Mouse (Mus musculus) left cerebral cortex, adult 2 months (tissue): ENCODE data around the gene Chchd3. TPM values are rescaled to one million over a fixed set of nuclear protein-coding genes. Genes with fewer than 3 reads are reported as not detected.

ENCODE experiments used
- DNase-seq, 2 experiments: peaks; one replicate each; pipeline ENCODE4 v3.0.0; 2021 to 2022; ENCODE audit warnings: low spot score in 2 of 2, mixed read lengths in 1 of 2; ENCODE audit errors: extremely low spot score in 1 of 2
- H3K27ac ChIP-seq: fragments of 200-600 bp; 2 replicates; pipeline ENCODE4 v1.8.1; 2022
- H3K4me3 ChIP-seq: fragments of 200-600 bp; 2 replicates; pipeline ENCODE4 v1.8.1; 2022
- CTCF ChIP-seq: fragments of 200-600 bp; IDR thresholded peaks from 2 replicates; pipeline ENCODE4 v1.8.1; 2022; ENCODE audit warnings: antibody characterized with exemption, mild to moderate bottlenecking, moderate library complexity
- intact Hi-C: fragments of 180-260 bp; cut with DNase I; formaldehyde crosslinking; loops from one replicate; pipeline ENCODE4 v1.15.1; 2025
- total RNA-seq, 2 experiments: library from RNA; stranded (reverse); gene quantifications; 2 replicates each; pipeline ENCODE4 v1.2.3; 2021

Gene Chchd3
- total RNA-seq, 2 experiments from 2014 or later, result 84.3 to 88.6 TPM

DNA sequence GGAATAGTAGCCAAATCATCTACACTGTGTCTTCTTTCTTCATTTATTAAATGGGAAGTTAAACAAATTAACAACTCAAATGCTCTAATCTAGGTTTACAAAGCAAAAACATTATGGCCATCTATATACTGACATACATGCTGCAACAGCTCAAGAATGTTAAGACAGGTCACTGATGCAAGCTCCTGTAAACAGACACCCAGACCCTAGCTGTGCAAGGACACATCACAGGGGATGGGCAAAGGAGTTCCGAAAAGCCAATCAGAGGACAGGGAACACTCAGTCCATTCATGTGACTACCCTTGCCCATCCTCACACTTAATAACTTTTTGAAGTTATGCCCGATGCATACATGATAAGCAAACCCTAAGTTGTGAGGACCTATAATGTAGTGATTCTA lies 149.4 kb downstream of the Chchd3 start:
- TF ChIP-seq CTCF, result no peak
- DNase-seq, result no peak
- Histone ChIP-seq H3K27ac (no peak overlapping the region), H3K4me3 (no peak overlapping the region)
- intact Hi-C loops, result no loop called here

DNA sequence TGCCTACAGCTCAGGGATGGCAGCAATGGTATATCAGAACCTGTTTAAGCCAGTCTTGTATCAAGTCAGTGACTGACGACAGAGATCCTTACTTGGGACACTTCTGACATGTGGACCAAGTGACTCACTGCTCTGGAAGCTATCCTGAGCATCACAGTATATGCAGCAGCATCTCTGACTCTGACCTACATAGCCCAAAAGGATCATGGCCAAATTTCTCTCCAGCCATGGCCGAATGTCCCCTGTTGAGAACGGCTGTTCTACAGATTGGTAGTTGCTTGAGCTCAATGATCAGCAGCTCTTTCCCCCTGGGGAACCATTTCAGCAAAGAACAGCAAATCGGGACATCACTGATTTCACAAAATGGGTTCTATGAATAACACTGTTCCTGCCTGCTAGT lies 161.0 kb downstream of the Chchd3 start:
- H3K27ac ChIP-seq, result no peak overlapping the region
- TF ChIP-seq CTCF, result no peak
- H3K4me3 ChIP-seq, result no peak overlapping the region
- DNase-seq, result no peak
- intact Hi-C loops, result no loop called here

- DNase-seq, result no peak
- intact Hi-C loops, result no loop called here
- TF ChIP-seq CTCF, result no peak
- no peak overlapping the region for H3K4me3 ChIP-seq
- H3K27ac ChIP-seq, result no peak overlapping the region
Measured at GRCm38 (mm10) chr6:32894100-32894499, 166.0 kb downstream of the Chchd3 start.

GRCm38 (mm10) chr6:32890726-32891125 lies 169.3 kb downstream of the Chchd3 start:
- DNase-seq, result no peak
- intact Hi-C loops, result no loop called here
- no peak overlapping the region for H3K27ac ChIP-seq
- no peak overlapping the region for H3K4me3 ChIP-seq
- no peak for TF ChIP-seq CTCF

DNA sequence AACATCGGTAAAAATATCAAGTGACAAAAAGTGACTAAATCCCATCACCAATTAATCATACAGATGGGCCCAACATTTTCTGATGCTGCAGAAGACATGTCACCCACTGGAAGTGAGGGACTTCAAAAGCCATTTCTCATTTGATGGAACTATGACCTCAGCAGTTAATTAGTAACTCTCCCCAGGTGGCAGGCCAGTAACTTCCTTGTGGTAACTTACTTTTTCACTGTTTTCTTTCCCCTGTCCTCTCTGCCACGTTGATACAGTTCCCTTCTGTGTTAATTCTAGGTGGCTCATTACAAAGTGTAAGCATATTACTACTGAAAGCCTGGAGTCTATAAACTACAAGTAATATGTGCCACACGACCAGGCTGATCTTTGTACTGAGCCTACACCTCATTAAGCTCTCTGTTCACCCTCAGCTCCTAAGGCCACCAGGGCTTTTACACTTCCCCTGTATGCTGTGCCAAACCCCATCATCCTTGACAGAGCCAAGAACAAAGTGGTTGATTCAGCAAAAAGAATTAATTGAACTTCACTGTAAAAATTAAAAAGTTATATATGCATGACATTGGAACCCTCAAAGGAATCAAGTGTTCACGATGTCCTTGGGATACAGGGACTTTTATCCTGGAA lies 171.0 kb downstream of the Chchd3 start:
- no peak for DNase-seq
- H3K27ac ChIP-seq, result no peak overlapping the region
- intact Hi-C loops, result no loop called here
- no peak overlapping the region for H3K4me3 ChIP-seq
- TF ChIP-seq CTCF, result no peak

DNA sequence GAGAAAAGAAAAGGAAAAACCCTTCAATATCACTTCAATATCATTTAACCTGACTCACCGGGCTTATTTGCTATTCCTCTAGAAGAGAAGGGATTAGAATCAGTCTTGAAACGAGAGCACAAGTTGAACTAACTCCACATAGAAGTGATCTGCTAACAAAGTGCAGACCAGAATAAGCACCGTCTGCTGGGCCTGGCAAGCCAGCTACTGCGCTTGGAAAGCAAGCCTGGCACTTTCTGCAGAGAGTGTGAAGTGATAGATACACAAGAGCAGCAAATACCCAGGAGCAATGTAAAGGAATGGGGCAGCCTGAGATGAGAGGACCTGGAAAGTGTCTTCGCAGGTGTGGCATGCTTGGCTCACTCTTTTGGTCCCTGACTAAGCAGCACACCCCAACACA lies 181.5 kb downstream of the Chchd3 start:
- no peak for DNase-seq
- Histone ChIP-seq H3K4me3 (no peak overlapping the region), H3K27ac (no peak overlapping the region)
- TF ChIP-seq CTCF, result no peak
- intact Hi-C loops, result no loop called here

DNA sequence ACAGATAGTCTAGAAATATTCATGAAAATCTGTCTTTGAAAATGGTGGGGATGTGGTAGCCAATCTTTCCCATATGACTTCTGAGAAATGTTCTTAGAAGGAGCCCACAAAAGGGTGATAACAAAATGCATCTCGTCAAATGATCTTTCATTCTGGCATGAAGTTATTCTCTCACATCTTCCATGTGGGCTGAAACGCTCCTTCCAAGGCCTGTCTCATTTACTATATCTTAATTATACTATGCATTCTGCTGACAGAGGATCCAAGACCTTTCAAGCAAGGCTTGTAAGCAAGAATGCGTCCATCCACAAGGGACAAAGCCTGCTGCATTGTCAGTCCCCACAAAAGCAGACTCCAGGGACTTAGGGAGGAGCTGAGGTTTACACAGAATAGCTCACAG lies 185.9 kb downstream of the Chchd3 start:
- DNase-seq, result no peak
- intact Hi-C loops, result no loop called here

DNA sequence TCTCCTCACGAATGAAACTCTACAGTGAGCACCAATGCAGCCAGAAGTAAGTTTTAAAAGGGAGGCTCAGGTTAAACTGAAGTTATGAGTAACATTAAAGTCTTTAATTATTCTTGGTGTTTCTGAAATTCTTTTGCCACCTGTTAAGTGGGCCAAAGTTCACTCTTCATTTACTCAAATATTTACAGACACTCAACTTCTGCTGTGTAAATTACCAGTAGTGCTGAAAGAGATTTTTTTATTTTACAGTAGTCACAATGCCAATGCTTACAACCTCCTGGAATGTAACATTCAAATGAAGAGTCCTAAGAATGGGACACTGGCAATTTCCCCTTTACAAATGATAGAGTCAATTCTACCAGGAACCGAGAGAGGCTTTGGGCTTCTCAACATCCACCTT lies 187.3 kb downstream of the Chchd3 start:
- intact Hi-C loops, result no loop called here
- no peak for DNase-seq
- TF ChIP-seq CTCF, result no peak

More for the DNA sequence above, 185.9 kb downstream of the Chchd3 start:
- Histone ChIP-seq H3K4me3 (no peak overlapping the region), H3K27ac (no peak overlapping the region)
- no peak for TF ChIP-seq CTCF

DNA sequence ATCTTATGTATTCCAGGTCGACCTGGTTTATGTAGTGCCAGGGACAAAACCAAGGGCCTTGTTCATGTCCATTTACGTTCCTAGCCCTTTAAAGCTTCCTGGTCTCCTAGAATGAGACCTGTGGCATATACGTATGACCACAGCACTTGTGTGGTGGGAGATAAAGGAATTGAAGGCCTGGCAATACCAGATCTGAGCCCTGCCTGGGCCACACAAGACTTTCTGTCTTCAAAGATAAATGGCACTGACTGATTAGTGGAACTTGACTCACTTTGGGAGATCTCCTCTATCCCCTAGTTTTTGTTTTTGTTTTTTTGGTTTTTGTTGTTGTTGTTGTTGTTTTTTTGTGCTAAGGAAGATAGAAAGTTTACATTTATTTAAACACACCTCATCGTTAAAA lies 209.1 kb downstream of the Chchd3 start:
- Histone ChIP-seq H3K4me3 (no peak overlapping the region), H3K27ac (no peak overlapping the region)
- DNase-seq, result no peak
- no peak for TF ChIP-seq CTCF
- intact Hi-C loops, result no loop called here

More for the DNA sequence above, 187.3 kb downstream of the Chchd3 start:
- Histone ChIP-seq H3K4me3 (no peak overlapping the region), H3K27ac (no peak overlapping the region)

DNA sequence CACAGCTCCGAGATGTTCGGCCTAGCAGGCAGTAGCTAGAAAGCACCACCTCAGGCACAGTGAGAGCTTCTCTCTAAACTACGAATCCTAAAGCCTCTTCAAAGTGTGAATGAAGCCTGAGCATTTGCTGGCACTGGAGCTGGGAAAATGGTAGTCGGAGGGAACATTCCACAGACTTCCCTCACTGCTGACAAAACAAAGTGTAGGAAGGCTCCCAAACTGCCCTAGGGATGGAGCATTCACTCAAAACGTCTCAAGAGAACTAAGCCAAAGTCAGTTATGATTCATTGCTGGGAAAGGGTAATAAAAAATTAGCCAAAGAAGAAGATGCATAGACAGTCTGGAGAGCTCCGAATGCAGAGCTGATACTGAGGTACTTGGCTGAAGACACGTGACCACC lies 211.1 kb downstream of the Chchd3 start:
- intact Hi-C loops, result loop anchor here (5.0 kb wide), 1 partner anchor 87 kb away; no protein-coding TSS in a partner anchor
- no peak for TF ChIP-seq CTCF
- no peak overlapping the region for H3K4me3 ChIP-seq
- H3K27ac ChIP-seq, result no peak overlapping the region
- no peak for DNase-seq

- no peak for DNase-seq
- intact Hi-C loops, result loop anchor here (5.0 kb wide), 1 partner anchor 83 kb away; no protein-coding TSS in a partner anchor
- no peak for TF ChIP-seq CTCF
Measured at GRCm38 (mm10) chr6:32845463-32845862, 214.6 kb downstream of the Chchd3 start.

GRCm38 (mm10) chr6:32837939-32838301 lies 222.1 kb downstream of the Chchd3 start:
- Histone ChIP-seq H3K4me3 (no peak overlapping the region), H3K27ac (peak overlapping the region; percentile 12; the same call in 1 of the 2 replicates)
- no peak for DNase-seq
- no peak for TF ChIP-seq CTCF
- intact Hi-C loops, result no loop called here

More at GRCm38 (mm10) chr6:32845463-32845862, 214.6 kb downstream of the Chchd3 start:
- Histone ChIP-seq H3K27ac (no peak overlapping the region), H3K4me3 (no peak overlapping the region)

GRCm38 (mm10) chr6:32837165-32837938 lies 222.7 kb downstream of the Chchd3 start:
- H3K4me3 ChIP-seq, result no peak overlapping the region
- no peak for TF ChIP-seq CTCF
- intact Hi-C loops, result no loop called here
- peak; percentile 28 to 51 for DNase-seq
- H3K27ac ChIP-seq, result peak overlapping the region; percentile 12; the same call in 1 of the 2 replicates
